Mouse (Mus musculus): ENCODE measurements around the gene Txlna. TPM values are rescaled to one million over a fixed set of nuclear protein-coding genes. Genes with fewer than 3 reads are reported as not detected.

Txlna gene
- polyA plus RNA-seq, 1 experiment from 2014 or later, result 18.5 TPM

DNA sequence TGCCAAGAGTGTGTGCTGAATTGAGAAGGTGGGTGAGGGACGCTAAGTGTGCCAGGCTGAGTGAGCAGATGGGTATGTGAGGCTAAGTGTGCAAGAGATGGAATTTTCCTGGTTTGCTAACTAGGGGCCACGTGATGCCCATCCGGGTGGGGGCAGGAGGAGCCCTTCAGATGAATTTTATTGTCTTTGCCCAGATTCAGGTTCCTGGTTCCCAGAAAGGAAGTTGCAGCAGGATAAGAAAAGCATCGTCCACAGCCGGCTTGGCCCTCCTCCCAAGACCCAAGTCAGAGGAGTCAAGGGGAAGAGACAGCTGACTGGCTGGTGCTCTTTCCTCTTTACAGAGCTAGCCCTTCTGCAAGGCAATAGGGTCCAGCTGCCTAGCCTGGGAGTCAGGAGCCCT is 62.4 kb downstream of the Txlna start, which contains the start of gene Fam167b:
Gene Fam167b (minus strand): TSS at position 84 of the 400 bp plus-strand sequence.
- Histone ChIP-seq H3K4me1 (replicated peaks; ENCODE audit: control insufficient read depth, insufficient read depth, low read length) (no peaks in the 10 kb centered on the region), H3K9me3 (ENCODE audit: control insufficient read depth) (no peaks in the 10 kb centered on the region), H3K27me3 (replicated peaks; ENCODE audit: control insufficient read depth, insufficient read depth, low read length) (no peaks in the 10 kb centered on the region), H3K4me3 (ENCODE audit: low read depth, low read length) (no peak within 1 kb of the TSS), H3K9ac (ENCODE audit: low read depth, low read length) (no peak within 1 kb of the TSS), H3K36me3 (ENCODE audit: control insufficient read depth, insufficient read depth) (no peaks in the 10 kb centered on the region), H3K27ac (ENCODE audit: low read depth, low read length) (no peak within 1 kb of the TSS), H3K4me2 (replicated peaks; ENCODE audit: low read depth) (no peak within 1 kb of the TSS; the same call in 1 of the 2 replicates)
- no peak for TF ChIP-seq CTCF (IDR thresholded peaks at IDR 0.05; ENCODE audit: low read depth)
- ATAC-seq, result no peak
- 71% methylated on average over 5 of the region's 5 CpGs for WGBS

GRCm38 (mm10) chr4:129577688-129578087 is 63.2 kb downstream of the Txlna start:
- no peak for ATAC-seq
- no peak for TF ChIP-seq CTCF (IDR thresholded peaks at IDR 0.05; ENCODE audit: low read depth)
- Histone ChIP-seq H3K36me3 (ENCODE audit: control insufficient read depth, insufficient read depth) (no peaks in the 10 kb centered on the region), H3K4me3 (ENCODE audit: low read depth, low read length) (no peak overlapping the region), H3K4me2 (replicated peaks; ENCODE audit: low read depth) (no peak overlapping the region), H3K9me3 (ENCODE audit: control insufficient read depth) (no peaks in the 10 kb centered on the region), H3K27ac (ENCODE audit: low read depth, low read length) (no peak overlapping the region), H3K9ac (ENCODE audit: low read depth, low read length) (no peak overlapping the region), H3K4me1 (replicated peaks; ENCODE audit: control insufficient read depth, insufficient read depth, low read length) (no peaks in the 10 kb centered on the region), H3K27me3 (replicated peaks; ENCODE audit: control insufficient read depth, insufficient read depth, low read length) (no peaks in the 10 kb centered on the region)
- WGBS, result 78% methylated on average over 7 of the region's 7 CpGs

DNA sequence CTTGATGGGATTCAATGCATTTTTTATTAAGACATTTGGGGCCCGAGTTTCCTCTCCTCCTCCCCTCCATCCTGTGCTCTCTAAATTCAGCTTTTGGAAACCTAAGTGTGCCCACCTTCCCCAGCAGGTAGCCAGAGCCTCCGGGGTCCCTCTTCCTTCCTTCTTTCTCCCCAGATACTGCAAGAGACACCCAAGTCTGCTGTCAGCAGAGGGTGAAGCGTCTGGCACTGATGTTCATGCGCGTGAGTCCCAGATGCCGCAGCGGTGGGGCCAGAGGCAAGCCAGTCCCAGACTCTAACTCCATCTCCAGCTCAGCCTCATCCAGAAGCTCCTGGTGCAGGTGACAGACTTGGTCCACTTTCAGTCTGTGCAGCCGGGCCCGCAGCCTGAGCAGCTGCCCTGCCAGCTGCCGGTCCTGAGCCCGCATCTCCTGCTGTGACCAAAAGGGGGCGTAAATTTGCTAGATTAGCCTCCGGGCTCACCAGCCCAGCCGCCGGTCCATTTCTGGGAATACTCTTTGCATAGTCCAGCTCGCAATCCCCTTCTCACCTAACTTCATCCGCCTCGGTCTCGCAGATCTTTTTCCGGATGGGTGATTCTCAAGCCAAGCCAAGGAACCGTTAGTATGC is 63.9 kb downstream of the Txlna start:
- 33% methylated on average over 21 of the region's 21 CpGs for WGBS
- 0 out of 2 replicates have a peak, but pooled peaks have one; percentile 45 for ATAC-seq
- no peak overlapping the region for H3K4me3 ChIP-seq (ENCODE audit: low read depth, low read length)
- H3K36me3 ChIP-seq (ENCODE audit: control insufficient read depth, insufficient read depth), result no peaks in the 10 kb centered on the region
- H3K9ac ChIP-seq (ENCODE audit: low read depth, low read length), result no peak overlapping the region
- H3K27ac ChIP-seq (ENCODE audit: low read depth, low read length), result no peak overlapping the region
- no peak overlapping the region; the same call in 1 of the 2 replicates for H3K4me2 ChIP-seq (replicated peaks; ENCODE audit: low read depth)
- no peaks in the 10 kb centered on the region for H3K9me3 ChIP-seq (ENCODE audit: control insufficient read depth)
- no peaks in the 10 kb centered on the region for H3K4me1 ChIP-seq (replicated peaks; ENCODE audit: control insufficient read depth, insufficient read depth, low read length)
- no peaks in the 10 kb centered on the region for H3K27me3 ChIP-seq (replicated peaks; ENCODE audit: control insufficient read depth, insufficient read depth, low read length)
- peak; percentile 73 for TF ChIP-seq CTCF (IDR thresholded peaks at IDR 0.05; ENCODE audit: low read depth)

Small RNAs within 50 kb of the gene (microRNA-seq; reads per million reads assigned to microRNA genes)
- gene Mir7016, result not detected

Other genes starting within 250 kb of the Txlna start
- gene Zbtb8b, start 200.2 kb downstream of the Txlna start, polyA plus RNA-seq (2015; fragmentation: Nextera tagmentation; extraction: Ambion mirVana), result 0.14 and 0.29 TPM in 2 replicates
- gene Bsdc1, start 179.5 kb downstream of the Txlna start, polyA plus RNA-seq (2015; fragmentation: Nextera tagmentation; extraction: Ambion mirVana), result 23.6 and 24.8 TPM in 2 replicates
- gene Tssk3, start 150.0 kb downstream of the Txlna start, polyA plus RNA-seq (2015; fragmentation: Nextera tagmentation; extraction: Ambion mirVana), result not detected in 2 replicates
- gene Fam229a, start 149.9 kb downstream of the Txlna start, polyA plus RNA-seq (2015; fragmentation: Nextera tagmentation; extraction: Ambion mirVana), result 0.22 TPM in 1 of 2 replicates, not detected in the other
- gene Marcksl1, start 127.5 kb downstream of the Txlna start, polyA plus RNA-seq (2015; fragmentation: Nextera tagmentation; extraction: Ambion mirVana), result 126 and 142 TPM in 2 replicates
- 89.9 and 91.7 TPM in 2 replicates for gene Hdac1, start 98.4 kb downstream of the Txlna start, polyA plus RNA-seq (2015; fragmentation: Nextera tagmentation; extraction: Ambion mirVana)
- gene Lck, start 67.4 kb downstream of the Txlna start, polyA plus RNA-seq (2015; fragmentation: Nextera tagmentation; extraction: Ambion mirVana), result 3.0 and 3.1 TPM in 2 replicates
- gene Fam167b, start 62.5 kb downstream of the Txlna start, polyA plus RNA-seq (2015; fragmentation: Nextera tagmentation; extraction: Ambion mirVana), result 1.4 and 1.7 TPM in 2 replicates
- gene Eif3i, start 40.4 kb downstream of the Txlna start, polyA plus RNA-seq (2015; fragmentation: Nextera tagmentation; extraction: Ambion mirVana), result 139 and 144 TPM in 2 replicates
- gene Tmem234, start 40.4 kb downstream of the Txlna start, polyA plus RNA-seq (2015; fragmentation: Nextera tagmentation; extraction: Ambion mirVana), result 135 and 146 TPM in 2 replicates
- 1.1 and 1.2 TPM in 2 replicates for gene Dcdc2b, start 26.8 kb downstream of the Txlna start, polyA plus RNA-seq (2015; fragmentation: Nextera tagmentation; extraction: Ambion mirVana)
- gene Iqcc, start 22.0 kb downstream of the Txlna start, polyA plus RNA-seq (2015; fragmentation: Nextera tagmentation; extraction: Ambion mirVana), result 15.9 and 17.9 TPM in 2 replicates
- gene Ccdc28b, start 17.1 kb downstream of the Txlna start, polyA plus RNA-seq (2015; fragmentation: Nextera tagmentation; extraction: Ambion mirVana), result 29.6 and 32.0 TPM in 2 replicates
- gene Kpna6, start 31.7 kb upstream of the Txlna start, polyA plus RNA-seq (2015; fragmentation: Nextera tagmentation; extraction: Ambion mirVana), result 8.3 and 9.8 TPM in 2 replicates
- 4.0 and 4.6 TPM in 2 replicates for gene Tmem39b, start 55.8 kb upstream of the Txlna start, polyA plus RNA-seq (2015; fragmentation: Nextera tagmentation; extraction: Ambion mirVana)
- 33.9 and 40.0 TPM in 2 replicates for gene Khdrbs1, start 101.2 kb upstream of the Txlna start, polyA plus RNA-seq (2015; fragmentation: Nextera tagmentation; extraction: Ambion mirVana)
- gene Ptp4a2, start 170.2 kb upstream of the Txlna start, polyA plus RNA-seq (2015; fragmentation: Nextera tagmentation; extraction: Ambion mirVana), result 321 and 331 TPM in 2 replicates

Measured in intestine, postnatal 0 days (tissue).